Mouse (Mus musculus) testis, adult 2 months (tissue): ENCODE results near the gene Fasn.

Experiments used
- CTCF ChIP-seq: fragments of 200-500 bp; IDR thresholded peaks from 2 replicates; pipeline ENCODE4 v1.5.1; 2012; ENCODE audit warnings: low read depth, mild to moderate bottlenecking, inconsistent platforms, low read length, moderate library complexity; ENCODE audit not compliant: control insufficient read depth, insufficient read depth, insufficient replicate concordance
- POLR2A ChIP-seq: fragments of 200-500 bp; IDR thresholded peaks from 2 replicates; pipeline ENCODE4 v1.6.1; 2012; ENCODE audit warnings: low read depth, mild to moderate bottlenecking, inconsistent platforms, low read length, moderate library complexity; ENCODE audit not compliant: control insufficient read depth

DNA sequence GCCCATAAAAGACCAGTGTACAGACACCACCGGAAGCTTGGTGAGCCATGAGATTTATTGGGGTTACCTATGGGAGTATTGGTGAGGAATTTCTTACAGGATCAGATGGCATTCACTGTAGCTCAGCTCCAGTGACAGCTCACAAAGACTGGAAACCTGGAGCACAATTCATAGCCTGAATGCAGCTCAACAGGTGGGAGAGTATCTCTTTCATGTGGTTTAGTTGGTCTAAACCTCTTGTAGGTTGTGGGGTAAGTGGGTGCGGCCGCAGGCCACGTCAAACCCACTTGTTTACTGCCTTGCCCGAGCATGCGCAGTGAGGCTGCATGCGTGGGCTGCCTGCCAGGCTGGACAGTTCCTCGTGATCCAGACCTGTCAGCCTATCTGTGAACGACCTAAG is 64.1 kb downstream of the Fasn start:
- TF ChIP-seq CTCF (no peak), POLR2A (no peak)
